Mouse (Mus musculus) olfactory bulb, adult 2 months (tissue): ENCODE measurements around the gene Gm28778.

Source experiments
- CTCF ChIP-seq: fragments of 200-500 bp; IDR thresholded peaks from 2 replicates; pipeline ENCODE4 v1.5.1; 2012; ENCODE audit warnings: low read depth, mild to moderate bottlenecking, low read length, moderate library complexity; ENCODE audit not compliant: insufficient read depth
- POLR2A ChIP-seq: fragments of 200-500 bp; IDR thresholded peaks from 2 replicates; pipeline ENCODE4 v1.6.1; 2012; ENCODE audit warnings: mild to moderate bottlenecking, low read depth, low read length, moderate library complexity; ENCODE audit not compliant: insufficient read depth

DNA sequence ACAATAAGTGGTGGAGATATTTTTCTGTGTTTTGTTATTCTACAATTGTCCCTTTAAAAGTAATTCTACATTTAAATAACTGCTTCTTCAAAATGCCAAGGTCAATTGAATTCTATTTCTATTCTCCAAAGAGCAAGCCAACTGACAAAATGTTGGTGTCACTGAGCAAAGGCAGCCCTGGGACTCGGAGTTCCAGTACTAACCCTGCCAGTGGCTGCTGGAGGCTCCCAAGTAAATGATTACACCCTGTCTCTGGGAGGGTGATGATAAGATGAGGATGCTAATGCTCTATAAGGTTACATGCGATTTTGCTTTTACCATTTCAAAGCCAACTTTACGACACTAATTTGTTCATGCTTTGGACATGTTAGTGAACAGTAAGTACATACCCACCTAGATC lies 27.0 kb upstream of the Gm28778 start:
- TF ChIP-seq POLR2A (no peak), CTCF (no peak)
